Mouse (Mus musculus) forebrain, embryonic 12.5 days (tissue): ENCODE data around the gene Nphp3. TPM values are rescaled to one million over a fixed set of nuclear protein-coding genes. Genes with fewer than 3 reads are reported as not detected.
A peak's percentile ranks its signal among the peaks of the same experiment; 100 is the strongest.

Experiments
- ATAC-seq: fragments of 200-750 bp; cut with Nextera tagmentation; 2 replicates; pipeline ENCODE4 v1.8.0; 2017; ENCODE audit warnings: moderate TSS enrichment; ENCODE audit not compliant: low FRiP score
- H3K27ac ChIP-seq: fragments of 300-500 bp; sonication (generic); 2 replicates; pipeline ENCODE4 v1.5.1; 2016; ENCODE audit warnings: mild to moderate bottlenecking
- H3K27me3 ChIP-seq: fragments of 300-500 bp; sonication (generic); 2 replicates; pipeline ENCODE4 v1.6.1; 2016; ENCODE audit warnings: mild to moderate bottlenecking
- H3K36me3 ChIP-seq: fragments of 300-500 bp; sonication (generic); replicated peaks from 2 replicates; pipeline ENCODE4 v1.6.1; 2016; ENCODE audit warnings: mild to moderate bottlenecking
- H3K4me1 ChIP-seq: fragments of 300-500 bp; sonication (generic); 2 replicates; pipeline ENCODE4 v1.6.1; 2016
- H3K4me2 ChIP-seq: fragments of 300-500 bp; sonication (generic); 2 replicates; pipeline ENCODE4 v1.6.1; 2016; ENCODE audit warnings: mild to moderate bottlenecking, moderate library complexity
- H3K4me3 ChIP-seq: fragments of 300-500 bp; sonication (generic); replicated peaks from 2 replicates; pipeline ENCODE4 v1.5.1; 2016; ENCODE audit warnings: mild to moderate bottlenecking
- H3K9ac ChIP-seq: fragments of 300-500 bp; sonication (generic); 2 replicates; pipeline ENCODE4 v1.6.1; 2016; ENCODE audit warnings: mild to moderate bottlenecking
- H3K9me3 ChIP-seq: fragments of 300-500 bp; sonication (generic); 2 replicates; pipeline ENCODE4 v1.6.1; 2016
- WGBS: fragments of 180-500 bp; shearing (Covaris S2); methylation state at CpG from one replicate; pipeline ENCODE4 v1.1.7; 2016; 5-methylcytosine and 5-hydroxymethylcytosine counted together
- polyA plus RNA-seq: library from polyadenylated mRNA; unstranded; fragments of >200 nt; fragmentation: Nextera tagmentation; extraction: Ambion mirVana; gene quantifications from 2 replicates; pipeline ENCODE4 v1.2.1, GENCODE M21; 2016

Nphp3 gene
- polyA plus RNA-seq, result 6.2 and 6.6 TPM in 2 replicates

DNA sequence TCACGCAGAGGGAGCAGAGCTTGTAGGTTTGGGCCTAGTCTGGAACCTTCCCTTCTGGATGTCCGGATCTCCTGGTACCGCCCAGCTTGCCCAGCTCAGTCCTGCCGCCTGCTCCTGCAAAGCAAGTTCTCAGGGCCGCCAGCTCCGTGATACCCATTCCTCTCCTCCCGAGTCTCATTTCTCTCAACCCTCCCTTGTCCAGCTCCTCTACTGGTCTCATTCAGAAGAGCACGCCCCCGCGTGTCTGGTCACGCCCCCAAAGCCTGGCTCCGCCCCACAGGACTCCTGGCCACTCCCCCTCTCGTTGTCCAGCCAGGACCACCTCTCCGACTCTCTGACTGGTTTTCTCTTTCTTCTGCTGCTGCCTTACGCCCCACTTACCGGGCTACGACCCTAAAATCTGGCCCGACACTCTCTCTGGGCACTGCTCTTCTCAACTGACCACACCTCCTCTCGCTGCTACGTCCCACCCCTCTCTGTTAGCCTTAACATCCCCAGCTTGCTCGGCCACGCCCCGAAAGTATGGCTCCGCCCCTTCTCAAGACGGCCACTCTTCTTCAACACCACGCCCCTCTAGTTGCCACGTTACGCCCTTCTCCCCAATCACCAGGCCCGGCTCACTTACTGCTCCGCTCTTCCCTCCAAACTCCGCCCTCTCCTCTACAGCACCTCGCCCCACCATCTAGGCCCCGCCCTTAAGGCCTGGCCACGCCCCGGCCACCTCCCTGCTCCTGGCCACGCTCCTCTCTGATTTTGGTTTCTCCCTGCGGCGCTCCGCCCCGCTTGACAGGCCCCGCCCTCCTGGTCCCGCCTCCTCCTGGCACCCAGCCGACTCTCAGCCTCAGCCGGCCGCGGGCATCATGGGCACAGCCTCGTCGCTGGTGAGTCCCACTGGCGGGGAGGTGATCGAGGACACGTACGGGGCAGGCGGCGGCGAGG, at the start of gene Nphp3:
Nphp3 (plus strand) TSS at position 624 of the 939 bp plus-strand sequence.
- Histone ChIP-seq H3K27ac (peak within 1 kb of the TSS; percentile 77), H3K9me3 (no peaks in the 10 kb centered on the region), H3K27me3 (peaks cover 13% of the 10 kb centered on the region; the same call in 1 of the 2 replicates), H3K4me3 (peak within 1 kb of the TSS; percentile 67), H3K9ac (peak within 1 kb of the TSS; percentile 68), H3K36me3 (peaks cover 6% of the 10 kb centered on the region; the same call in 1 of the 2 replicates), H3K4me1 (peaks cover 11% of the 10 kb centered on the region), H3K4me2 (peak within 1 kb of the TSS; percentile 65)
- ATAC-seq, result peak; percentile 97
- under 1% methylated on average over 55 of the region's 55 CpGs for WGBS

DNA sequence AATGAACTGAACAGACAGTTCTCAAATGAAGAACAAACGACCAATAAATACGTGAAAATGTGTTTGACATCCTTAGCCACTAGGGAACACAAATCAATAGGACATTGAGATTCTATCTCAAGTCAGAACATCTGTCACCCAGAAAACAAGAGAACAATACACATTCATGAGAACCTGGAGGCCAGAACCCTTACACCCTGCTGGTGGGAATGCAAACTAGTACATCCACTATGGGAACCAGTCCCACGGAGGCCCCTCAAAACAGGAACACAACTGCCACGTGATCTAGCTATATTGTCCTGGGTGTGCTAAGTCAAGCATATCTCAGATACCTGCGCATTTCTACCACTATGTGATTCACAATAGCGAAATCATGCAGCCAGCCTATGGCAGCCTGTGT, 43.6 kb upstream of the Nphp3 start:
- ATAC-seq, result no peak
- WGBS, result 81% methylated on average over 6 of the region's 6 CpGs
- Histone ChIP-seq H3K9me3 (no peaks in the 10 kb centered on the region), H3K27me3 (no peaks in the 10 kb centered on the region), H3K9ac (no peak overlapping the region), H3K4me2 (no peak overlapping the region), H3K36me3 (no peaks in the 10 kb centered on the region), H3K27ac (no peak overlapping the region), H3K4me3 (no peak overlapping the region), H3K4me1 (no peaks in the 10 kb centered on the region)

DNA sequence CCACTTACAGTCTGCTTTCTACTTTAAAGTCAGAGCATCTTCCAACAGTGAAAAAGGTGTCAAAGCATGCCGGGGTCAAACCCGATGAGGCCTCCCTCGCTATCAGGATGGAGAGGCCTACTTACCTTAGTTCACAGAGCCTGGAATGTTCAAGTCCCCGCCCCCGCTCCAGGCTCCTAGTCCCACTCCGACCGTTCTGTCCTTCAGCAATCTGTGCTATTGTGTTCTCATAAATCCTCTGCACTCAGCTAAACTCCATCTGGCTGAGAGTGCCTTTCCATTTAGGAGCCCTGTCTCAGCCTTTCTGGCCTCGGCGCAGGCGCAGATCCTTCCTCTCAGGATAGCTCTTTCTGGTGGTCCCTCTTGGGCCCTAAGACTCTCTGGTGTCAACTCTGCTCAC, 42.4 kb upstream of the Nphp3 start:
- Histone ChIP-seq H3K9ac (no peak overlapping the region), H3K4me1 (no peaks in the 10 kb centered on the region), H3K4me3 (no peak overlapping the region), H3K36me3 (no peaks in the 10 kb centered on the region), H3K4me2 (no peak overlapping the region), H3K9me3 (no peaks in the 10 kb centered on the region), H3K27ac (no peak overlapping the region), H3K27me3 (no peaks in the 10 kb centered on the region)
- no peak for ATAC-seq
- 77% methylated on average over 10 of the region's 10 CpGs for WGBS

DNA sequence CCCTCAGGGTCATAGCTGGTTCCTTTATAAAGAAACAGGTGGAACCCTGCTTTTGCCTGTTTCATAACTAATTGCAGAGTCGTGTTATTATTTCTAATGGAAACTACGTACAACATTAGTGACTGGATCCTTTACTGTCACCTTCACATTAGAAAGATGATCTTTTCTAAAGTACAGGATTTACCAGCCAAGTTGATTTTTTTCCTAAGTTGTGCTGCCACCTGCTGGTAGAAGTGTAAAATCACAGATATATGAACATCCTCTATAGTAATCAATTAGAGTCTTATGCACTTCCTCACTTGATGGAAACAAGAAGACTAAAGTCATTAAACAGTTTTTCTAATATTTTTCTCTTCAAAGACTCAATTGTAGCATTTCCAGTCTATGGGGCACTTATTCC, 5.8 kb upstream of the Nphp3 start:
- Histone ChIP-seq H3K36me3 (no peaks in the 10 kb centered on the region), H3K27ac (no peak overlapping the region), H3K9ac (no peak overlapping the region), H3K4me3 (no peak overlapping the region), H3K9me3 (no peaks in the 10 kb centered on the region), H3K27me3 (peaks cover 13% of the 10 kb centered on the region; the same call in 1 of the 2 replicates), H3K4me2 (no peak overlapping the region), H3K4me1 (peaks cover 2% of the 10 kb centered on the region)
- ATAC-seq, result no peak
- WGBS, result 16% methylated on average over 2 of the region's 2 CpGs

DNA sequence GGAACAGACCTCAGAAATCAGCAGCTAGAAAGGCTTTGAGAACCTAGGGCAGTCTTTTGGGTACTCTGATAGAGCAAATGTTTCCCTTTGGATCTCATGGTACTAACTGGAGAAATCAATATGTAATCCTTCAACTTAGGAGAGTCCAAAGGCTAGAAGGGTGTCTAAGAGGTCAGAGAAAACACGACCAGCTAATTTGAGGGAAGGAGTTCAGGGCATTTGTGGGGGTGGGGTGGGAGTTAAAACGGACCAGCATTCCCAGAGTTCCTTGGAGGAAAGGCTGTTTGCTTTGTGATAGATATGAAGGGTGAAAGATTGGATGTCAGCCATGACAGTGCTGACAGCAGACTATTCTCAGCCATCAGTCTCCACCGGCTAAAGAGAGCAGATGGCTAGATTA, 1.7 kb upstream of the Nphp3 start:
- ATAC-seq, result no peak
- Histone ChIP-seq H3K27me3 (peaks cover 13% of the 10 kb centered on the region; the same call in 1 of the 2 replicates), H3K9me3 (no peaks in the 10 kb centered on the region), H3K4me2 (no peak overlapping the region), H3K36me3 (0 out of 2 replicates have a peak, but pooled peaks cover under 1% of the 10 kb centered on the region), H3K4me1 (peaks cover 11% of the 10 kb centered on the region), H3K27ac (no peak overlapping the region), H3K9ac (no peak overlapping the region), H3K4me3 (no peak overlapping the region)
- 65% methylated on average over 3 of the region's 3 CpGs for WGBS

DNA sequence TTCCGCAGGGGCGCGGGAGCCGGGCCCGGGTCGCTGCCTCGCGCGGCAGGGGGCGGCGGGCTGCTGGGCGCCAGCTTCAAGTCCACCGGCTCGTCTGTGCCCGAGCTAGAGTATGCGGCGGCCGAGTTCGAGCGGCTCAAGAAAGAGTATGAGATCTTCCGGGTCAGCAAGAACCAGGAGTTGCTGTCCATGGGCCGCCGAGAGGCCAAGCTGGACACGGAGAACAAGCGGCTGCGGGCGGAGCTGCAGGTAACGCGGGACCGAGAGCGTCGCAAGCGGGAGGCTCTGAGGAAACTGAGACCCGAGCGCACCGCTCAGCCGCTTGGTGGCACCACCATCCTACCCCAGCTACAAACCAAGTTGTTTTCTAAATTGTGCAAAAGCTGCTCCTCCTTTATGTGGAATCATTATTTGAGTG, 578 bp downstream of the Nphp3 start:
- Histone ChIP-seq H3K4me3 (peak overlapping the region; percentile 67), H3K9me3 (no peaks in the 10 kb centered on the region), H3K27me3 (peaks cover 12% of the 10 kb centered on the region; the same call in 1 of the 2 replicates), H3K4me2 (peak overlapping the region; percentile 65), H3K9ac (peak overlapping the region; percentile 68), H3K4me1 (peaks cover 11% of the 10 kb centered on the region), H3K36me3 (peaks cover 6% of the 10 kb centered on the region; the same call in 1 of the 2 replicates), H3K27ac (peak overlapping the region; percentile 77)
- under 1% methylated on average over 37 of the region's 37 CpGs for WGBS
- peak; percentile 67 for ATAC-seq

DNA sequence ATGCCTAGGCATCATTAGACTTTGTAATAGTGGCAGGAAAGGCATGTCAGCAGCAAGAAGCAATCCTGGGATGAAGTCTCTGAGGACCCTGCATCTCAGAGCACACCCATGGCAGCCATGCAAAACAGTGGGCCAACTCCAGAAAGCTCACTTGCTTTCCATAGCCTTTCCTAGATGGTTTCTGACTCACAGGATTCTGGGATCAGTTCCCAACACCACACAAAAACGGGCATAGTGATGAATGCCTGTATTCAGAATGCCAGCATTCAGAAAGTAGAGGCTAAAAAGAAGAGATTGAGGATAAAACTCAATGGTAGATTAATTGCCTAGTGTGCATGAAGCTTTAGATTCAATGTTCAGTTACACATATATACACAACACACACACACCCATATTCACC, 12.2 kb downstream of the Nphp3 start:
- WGBS, result 71% methylated on average over 1 of the region's 1 CpGs
- Histone ChIP-seq H3K4me3 (no peak overlapping the region), H3K27ac (no peak overlapping the region), H3K4me2 (no peak overlapping the region), H3K4me1 (no peaks in the 10 kb centered on the region), H3K9me3 (no peaks in the 10 kb centered on the region), H3K9ac (no peak overlapping the region), H3K27me3 (no peaks in the 10 kb centered on the region), H3K36me3 (peaks cover 36% of the 10 kb centered on the region)
- no peak for ATAC-seq

DNA sequence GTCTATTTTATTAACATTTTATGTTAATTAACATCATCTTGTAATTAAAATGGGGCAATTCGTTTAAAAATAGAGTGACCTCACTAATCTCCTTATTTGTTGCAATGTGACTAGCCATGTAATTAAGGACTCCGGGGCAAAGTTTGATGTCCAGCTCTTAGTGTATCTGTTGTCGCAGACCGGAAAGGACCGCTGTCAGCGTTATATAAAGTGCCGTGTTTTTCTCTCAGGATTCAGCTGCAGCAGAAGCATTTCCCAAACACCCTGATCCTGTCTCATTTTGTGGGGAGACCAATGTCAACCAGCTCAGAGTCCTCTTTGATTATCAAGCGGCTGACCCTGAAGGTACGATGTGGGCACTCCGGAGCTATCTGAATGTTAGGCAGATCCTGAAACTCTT, 18.7 kb downstream of the Nphp3 start:
- H3K4me1 ChIP-seq, result no peaks in the 10 kb centered on the region
- 93% methylated on average over 10 of the region's 10 CpGs for WGBS
- no peaks in the 10 kb centered on the region for H3K27me3 ChIP-seq
- H3K4me2 ChIP-seq, result no peak overlapping the region
- H3K9me3 ChIP-seq, result no peaks in the 10 kb centered on the region
- no peak overlapping the region for H3K9ac ChIP-seq
- no peak overlapping the region for H3K27ac ChIP-seq
- ATAC-seq, result no peak
- H3K36me3 ChIP-seq, result peaks cover 48% of the 10 kb centered on the region
- H3K4me3 ChIP-seq, result no peak overlapping the region

DNA sequence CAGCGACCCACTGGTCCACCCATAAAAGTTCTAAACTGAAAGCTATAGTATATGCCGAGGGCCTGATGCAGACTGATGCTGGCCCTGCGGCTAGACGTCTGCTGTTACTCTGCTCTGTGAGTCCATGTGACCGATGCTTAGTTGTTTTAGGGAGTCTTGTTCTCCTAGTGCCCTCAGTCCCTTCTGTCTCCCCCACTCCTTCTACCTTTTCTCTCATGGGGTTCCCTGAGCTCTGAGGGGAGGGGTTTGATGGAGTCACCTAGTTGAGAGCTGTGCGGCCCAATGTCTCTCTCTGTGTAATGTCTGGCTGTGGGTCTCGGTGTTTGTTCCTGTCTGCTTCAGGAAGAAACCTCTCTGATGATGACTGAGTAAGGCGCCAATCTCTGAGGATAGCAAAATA, 24.8 kb downstream of the Nphp3 start:
- Histone ChIP-seq H3K4me3 (no peak overlapping the region), H3K4me1 (no peaks in the 10 kb centered on the region), H3K36me3 (peaks cover 32% of the 10 kb centered on the region), H3K27ac (no peak overlapping the region), H3K27me3 (no peaks in the 10 kb centered on the region), H3K4me2 (no peak overlapping the region), H3K9me3 (no peaks in the 10 kb centered on the region), H3K9ac (no peak overlapping the region)
- 95% methylated on average over 8 of the region's 8 CpGs for WGBS
- ATAC-seq, result no peak

DNA sequence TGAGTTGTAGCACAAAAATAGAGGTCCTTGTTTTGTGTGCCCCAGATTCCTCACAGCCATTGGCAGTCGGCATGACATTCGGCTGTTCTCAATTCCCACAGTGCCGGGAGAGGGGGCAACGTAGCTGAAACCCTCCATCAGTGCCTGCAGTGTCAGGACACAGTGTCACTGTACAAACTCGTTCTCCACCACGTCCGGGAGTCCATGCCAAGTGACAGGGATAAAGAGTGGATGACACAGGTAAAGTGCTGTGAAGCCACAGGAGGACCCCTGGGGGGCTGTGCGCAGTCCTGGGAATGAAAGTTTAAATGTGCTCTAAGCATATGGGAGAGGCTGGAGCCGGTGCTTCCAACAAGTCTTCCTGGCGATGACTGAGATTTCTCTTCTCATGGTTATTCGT, 27.5 kb downstream of the Nphp3 start:
- Histone ChIP-seq H3K4me2 (no peak overlapping the region), H3K4me1 (no peaks in the 10 kb centered on the region), H3K9me3 (no peaks in the 10 kb centered on the region), H3K36me3 (peaks cover 20% of the 10 kb centered on the region), H3K27ac (no peak overlapping the region), H3K27me3 (no peaks in the 10 kb centered on the region), H3K9ac (no peak overlapping the region), H3K4me3 (no peak overlapping the region)
- WGBS, result 89% methylated on average over 11 of the region's 11 CpGs
- ATAC-seq, result no peak

DNA sequence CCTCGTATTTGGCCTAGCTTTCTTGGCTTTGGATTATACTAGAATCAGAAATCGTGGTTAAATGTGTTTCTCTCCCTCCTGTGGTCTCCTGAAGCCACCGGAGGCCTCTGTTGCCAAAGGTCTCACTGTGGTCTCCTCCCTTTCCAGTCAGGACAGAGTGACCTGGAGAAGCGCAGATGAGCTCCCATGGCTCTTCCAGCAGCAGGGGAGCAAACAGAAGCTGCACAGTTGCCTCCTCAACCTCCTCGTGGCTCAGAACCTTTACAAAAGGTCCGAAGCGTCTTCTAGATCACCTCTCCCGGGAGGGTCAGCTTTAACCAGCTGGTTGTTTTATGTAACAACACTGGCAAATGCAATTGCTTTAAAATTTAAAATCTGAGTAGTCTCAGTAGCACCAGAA, 31.9 kb downstream of the Nphp3 start:
- H3K4me3 ChIP-seq, result no peak overlapping the region
- H3K4me1 ChIP-seq, result no peaks in the 10 kb centered on the region
- H3K9ac ChIP-seq, result no peak overlapping the region
- no peak overlapping the region for H3K27ac ChIP-seq
- no peak for ATAC-seq
- WGBS, result 87% methylated on average over 8 of the region's 8 CpGs
- no peaks in the 10 kb centered on the region for H3K9me3 ChIP-seq
- peaks cover 7% of the 10 kb centered on the region for H3K36me3 ChIP-seq
- H3K27me3 ChIP-seq, result no peaks in the 10 kb centered on the region
- H3K4me2 ChIP-seq, result no peak overlapping the region

DNA sequence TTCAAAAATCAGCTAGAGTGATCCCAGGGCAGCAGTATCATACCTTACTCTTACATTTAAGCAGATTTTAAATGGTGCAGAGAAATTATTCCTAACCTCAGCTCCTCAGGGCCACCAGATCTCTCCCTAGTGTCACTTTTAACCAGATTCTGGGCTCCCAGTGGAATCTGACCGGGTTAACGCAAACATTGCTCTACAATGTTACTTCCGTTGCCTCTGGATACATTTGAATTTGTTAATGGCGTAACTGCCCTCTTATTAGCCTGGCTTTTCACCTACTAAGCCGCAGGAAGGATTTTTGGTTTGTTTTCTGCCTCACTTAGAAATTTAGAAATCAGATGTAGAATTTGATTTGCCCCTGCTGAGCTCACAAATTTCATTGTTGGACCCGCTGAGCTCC, 32.4 kb downstream of the Nphp3 start:
- no peak overlapping the region for H3K4me3 ChIP-seq
- ATAC-seq, result no peak
- no peak overlapping the region for H3K9ac ChIP-seq
- H3K9me3 ChIP-seq, result no peaks in the 10 kb centered on the region
- no peaks in the 10 kb centered on the region for H3K4me1 ChIP-seq
- no peaks in the 10 kb centered on the region for H3K27me3 ChIP-seq
- H3K36me3 ChIP-seq, result peaks cover 9% of the 10 kb centered on the region
- WGBS, result 76% methylated on average over 6 of the region's 6 CpGs
- no peak overlapping the region for H3K27ac ChIP-seq
- no peak overlapping the region for H3K4me2 ChIP-seq
